25 mouse cellular contexts compared by ENCODE assay signal in genomic region chr1:88086125-88086524, GRCm38 (mm10). TPM values are rescaled to one million over a fixed set of nuclear protein-coding genes. Genes with fewer than 3 reads are reported as not detected.
"Had no signal": no experiment of that assay in that cellular context is flagged by ENCODE, and none has a peak within 500 bp of the region (broad histone marks: within the 10 kb centered on the region; RNA-seq: fewer than 3 reads in every experiment).

No protein-coding gene starts in this region.

- H3K9me3 ChIP-seq: lung, embryonic 15.5 days; megakaryocyte, embryonic 14.5 days; midbrain, embryonic 13.5 days; midbrain, embryonic 15.5 days; neural tube, embryonic 12.5 days had no signal

- H3K9ac ChIP-seq: liver, postnatal 0 days; lung, embryonic 15.5 days; midbrain, embryonic 13.5 days; midbrain, embryonic 15.5 days; neural tube, embryonic 12.5 days had no signal

- H3K27me3 ChIP-seq: lung, embryonic 15.5 days; midbrain, embryonic 13.5 days; midbrain, embryonic 15.5 days; neural tube, embryonic 12.5 days had no signal

- ATAC-seq: liver, postnatal 0 days; lung, postnatal 0 days; midbrain, embryonic 13.5 days; midbrain, embryonic 15.5 days had no signal

- H3K4me1 ChIP-seq: lung, embryonic 15.5 days; megakaryocyte, embryonic 14.5 days; midbrain, embryonic 13.5 days; midbrain, embryonic 15.5 days; neural tube, embryonic 12.5 days had no signal

- H3K36me3 ChIP-seq: lung, embryonic 15.5 days; midbrain, embryonic 13.5 days; midbrain, embryonic 15.5 days; neural tube, embryonic 12.5 days had no signal

- H3K4me2 ChIP-seq: lung, embryonic 15.5 days; midbrain, embryonic 11.5 days; midbrain, embryonic 13.5 days; midbrain, embryonic 15.5 days; neural tube, embryonic 12.5 days had no signal

- DNase-seq: liver, postnatal 0 days; lung, adult 2 months; lung, postnatal 14 days; lung, postnatal 36 days; right cerebral cortex, postnatal 14 days; spleen, adult 18-20 months; thymus, adult 18-20 months; thymus, postnatal 14 days; thymus, postnatal 36 days had no signal

- H3K4me3 ChIP-seq: lung, embryonic 15.5 days; megakaryocyte, embryonic 14.5 days; midbrain, embryonic 13.5 days; midbrain, embryonic 15.5 days; neural tube, embryonic 12.5 days had no signal

- H3K27ac ChIP-seq: lung, embryonic 15.5 days; macrophage; midbrain, embryonic 13.5 days; midbrain, embryonic 15.5 days; neural tube, embryonic 12.5 days had no signal

RNA-seq across cellular contexts. Expression of gene Ugt1a8, which starts 1.5 kb away (rescaled TPM):
- total RNA-seq: megakaryocyte progenitor cell, adult 5-6 weeks; midbrain, postnatal 0 days; monocyte, adult 5-6 weeks; neutrophil, adult 5-6 weeks had no signal
- polyA plus RNA-seq: liver, postnatal 0 days; lung, adult 2 months; lung, embryonic 15.5 days; lung, postnatal 0 days; macrophage; midbrain, embryonic 11.5 days; midbrain, embryonic 13.5 days; midbrain, embryonic 15.5 days; midbrain, postnatal 0 days; neural tube, embryonic 12.5 days; neural tube, embryonic 14.5 days; stomach, embryonic 14.5 days; stomach, embryonic 16.5 days; thymus, postnatal 0 days had no signal

RNA-seq across cellular contexts. Expression of gene Ugt1a9, which starts 15.5 kb away (rescaled TPM):
- total RNA-seq: megakaryocyte progenitor cell, adult 5-6 weeks; midbrain, postnatal 0 days; monocyte, adult 5-6 weeks; neutrophil, adult 5-6 weeks had no signal
- polyA plus RNA-seq: lung, embryonic 15.5 days; midbrain, embryonic 11.5 days; midbrain, embryonic 13.5 days; midbrain, embryonic 15.5 days; midbrain, postnatal 0 days; neural tube, embryonic 12.5 days; neural tube, embryonic 14.5 days; thymus, postnatal 0 days had no signal

RNA-seq across cellular contexts. Expression of gene Ugt1a6b, which starts 16.9 kb away (rescaled TPM):
- polyA plus RNA-seq: midbrain, embryonic 11.5 days; midbrain, postnatal 0 days; neural tube, embryonic 12.5 days; neural tube, embryonic 14.5 days; thymus, postnatal 0 days had no signal

RNA-seq across cellular contexts. Expression of gene Ugt1a10, which starts 30.9 kb away (rescaled TPM):
- total RNA-seq: megakaryocyte progenitor cell, adult 5-6 weeks; midbrain, postnatal 0 days; monocyte, adult 5-6 weeks; neutrophil, adult 5-6 weeks had no signal
- polyA plus RNA-seq: lung, adult 2 months; lung, postnatal 0 days; macrophage; midbrain, embryonic 11.5 days; midbrain, embryonic 13.5 days; midbrain, embryonic 15.5 days; midbrain, postnatal 0 days; neural tube, embryonic 12.5 days; neural tube, embryonic 14.5 days; stomach, embryonic 14.5 days; stomach, embryonic 16.5 days; thymus, postnatal 0 days had no signal
